Mouse (Mus musculus): Measurements from ENCODE around the gene Hspa8. TPM values are rescaled to one million over a fixed set of nuclear protein-coding genes. Genes with fewer than 3 reads are reported as not detected.
"Not testable (repeated sequence)": the region's sequence is repeated elsewhere in the genome, so short reads cannot be mapped to it uniquely, and the experiment has no call there.

Gene Hspa8
- polyA plus RNA-seq, 1 experiment, result 2,235 TPM

DNA sequence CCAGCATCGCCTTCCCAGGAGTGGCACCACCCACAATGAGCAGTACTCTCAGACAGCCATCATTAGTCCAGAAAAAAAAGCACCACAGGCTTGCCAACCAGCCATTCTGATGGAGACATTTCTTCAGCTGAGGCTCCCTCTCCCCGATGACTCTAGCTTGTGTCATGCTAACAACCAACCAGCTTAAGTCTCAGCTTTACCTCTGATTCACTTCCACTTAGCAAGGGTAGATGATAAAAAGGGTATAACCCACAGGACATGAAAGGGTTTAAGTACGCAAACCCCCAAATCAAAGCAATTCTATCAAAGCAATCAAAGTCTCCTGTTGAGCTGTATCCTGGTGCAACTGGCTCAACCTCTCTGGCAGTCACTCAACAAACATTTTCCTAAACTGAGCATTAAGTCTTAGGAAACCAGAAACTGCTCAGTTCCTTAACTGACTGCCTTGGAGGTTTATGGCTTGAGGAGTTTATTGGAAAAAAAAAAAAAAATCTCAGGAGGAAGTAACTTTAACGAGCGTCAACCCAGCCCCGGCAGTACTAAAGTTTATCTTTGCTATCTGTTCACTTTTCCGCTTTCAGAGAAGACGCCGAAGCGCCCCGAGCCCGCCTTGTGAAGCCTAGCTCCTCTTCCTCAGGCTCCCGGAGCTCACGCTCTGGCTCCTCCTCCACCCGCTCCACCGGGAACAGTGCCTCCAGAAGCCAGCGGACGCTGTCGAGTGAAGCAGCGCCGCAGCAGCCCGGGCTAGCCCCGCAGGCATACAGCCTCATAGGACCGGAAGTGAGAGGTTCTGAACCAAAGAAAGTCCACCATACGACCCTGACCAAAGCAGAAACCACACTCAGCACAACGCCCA, 18.8 kb upstream of the Hspa8 start:
- H3K4me3 ChIP-seq (ENCODE audit: insufficient read depth, low read length), result no peak overlapping the region
- TF ChIP-seq CTCF (IDR thresholded peaks at IDR 0.05; ENCODE audit: extremely low read depth, insufficient read depth, low read length) (no peak), POLR2A (IDR thresholded peaks at IDR 0.05; ENCODE audit: extremely low read depth, insufficient read depth, low read length) (no peak)
- H3K27ac ChIP-seq (ENCODE audit: insufficient read depth, low read length), result peak overlapping the region; percentile 23; the same call in 1 of the 2 replicates
- peaks cover 2% of the 10 kb centered on the region for H3K4me1 ChIP-seq (ENCODE audit: control insufficient read depth, insufficient read depth, low read length)

DNA sequence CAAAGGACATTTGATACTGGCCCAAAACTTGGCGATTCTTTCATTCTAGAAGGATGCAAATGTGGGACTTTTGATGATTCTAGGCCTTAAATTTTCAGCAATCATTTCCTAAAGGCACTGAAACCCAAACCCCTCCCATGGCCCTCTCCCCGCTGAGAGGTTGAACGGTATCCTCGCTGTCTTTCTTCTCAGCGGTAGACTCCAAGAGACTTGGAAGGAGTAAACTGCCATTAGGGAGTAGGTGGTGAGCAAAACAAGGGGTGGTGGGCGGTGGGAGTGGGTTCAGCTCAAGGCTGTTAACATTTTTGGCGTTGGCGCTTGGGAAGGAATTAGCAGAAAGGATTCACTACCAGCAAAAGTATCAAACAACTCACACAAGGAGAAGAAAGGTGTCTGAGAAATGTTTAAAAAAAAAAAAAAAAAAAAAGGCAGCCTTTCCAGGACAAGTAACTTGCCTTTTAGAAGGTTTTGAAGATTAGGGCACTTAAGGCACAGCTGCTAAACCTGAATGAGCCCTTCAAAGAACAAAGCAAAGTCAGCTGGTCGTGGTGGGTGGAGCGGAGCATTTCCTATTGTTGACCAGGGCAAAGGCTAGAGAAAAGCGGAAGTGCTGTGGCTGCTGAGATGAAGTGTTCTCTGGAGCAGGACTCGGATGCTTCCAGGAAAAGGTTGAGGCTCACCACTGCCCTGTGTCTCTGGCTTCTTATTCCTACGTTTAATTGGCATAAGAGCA, 17.0 kb upstream of the Hspa8 start:
- H3K4me1 ChIP-seq (ENCODE audit: control insufficient read depth, insufficient read depth, low read length), result peaks cover 2% of the 10 kb centered on the region
- no peak overlapping the region for H3K4me3 ChIP-seq (ENCODE audit: insufficient read depth, low read length)
- H3K27ac ChIP-seq (ENCODE audit: insufficient read depth, low read length), result peak overlapping the region; percentile 97
- TF ChIP-seq POLR2A (IDR thresholded peaks at IDR 0.05; ENCODE audit: extremely low read depth, insufficient read depth, low read length) (no peak), CTCF (IDR thresholded peaks at IDR 0.05; ENCODE audit: extremely low read depth, insufficient read depth, low read length) (no peak)

DNA sequence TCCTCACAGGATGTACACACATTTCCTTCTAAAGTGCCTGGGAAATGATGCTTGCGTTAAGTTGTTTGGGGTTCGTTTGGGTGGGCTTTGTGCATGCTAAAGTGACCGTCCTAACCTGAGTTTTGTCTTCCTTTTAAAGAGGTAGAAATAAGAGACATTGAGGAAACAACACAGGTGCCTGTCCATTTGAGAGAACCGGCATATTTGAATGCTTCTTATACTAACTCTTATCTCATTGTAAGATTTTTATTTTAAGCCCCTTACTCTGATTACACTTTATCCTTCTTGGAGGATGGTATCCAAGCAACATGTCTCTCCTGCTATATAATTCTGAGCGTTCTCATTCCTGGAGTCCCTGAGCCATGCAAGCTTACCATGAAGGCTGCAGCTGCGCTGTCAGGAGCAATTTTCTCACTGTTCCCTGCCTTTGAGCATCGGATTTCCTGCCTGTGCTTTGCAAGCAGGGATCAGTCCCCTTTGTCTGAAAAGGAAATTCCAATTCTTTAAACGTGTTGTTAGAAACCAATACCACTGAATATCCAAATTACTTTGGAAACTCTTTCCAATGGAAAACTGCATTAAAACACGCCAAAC, 16.3 kb upstream of the Hspa8 start:
- Histone ChIP-seq H3K4me3 (ENCODE audit: insufficient read depth, low read length) (no peak overlapping the region), H3K27ac (ENCODE audit: insufficient read depth, low read length) (no peak overlapping the region)
- TF ChIP-seq CTCF (IDR thresholded peaks at IDR 0.05; ENCODE audit: extremely low read depth, insufficient read depth, low read length) (no peak), POLR2A (IDR thresholded peaks at IDR 0.05; ENCODE audit: extremely low read depth, insufficient read depth, low read length) (no peak)

DNA sequence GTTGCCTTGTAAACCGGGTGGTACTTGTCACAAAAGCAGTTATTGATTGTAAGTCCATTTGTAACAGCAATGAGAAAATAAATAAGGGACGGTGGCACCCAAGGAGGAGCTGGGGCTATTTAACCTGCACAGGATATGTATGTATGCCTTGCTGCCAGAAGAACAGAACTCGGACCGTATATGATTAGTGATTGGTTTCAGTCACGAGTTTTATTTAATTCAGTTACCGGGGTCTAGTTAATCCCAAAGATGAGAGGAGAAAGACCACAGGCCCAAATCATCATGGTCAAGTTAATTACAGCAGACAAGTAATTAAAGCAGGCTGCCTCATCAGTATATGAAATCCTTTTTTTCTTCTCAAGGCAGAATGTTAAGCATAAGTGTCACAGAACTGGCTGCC, 15.3 kb upstream of the Hspa8 start:
- Histone ChIP-seq H3K4me3 (ENCODE audit: insufficient read depth, low read length) (no peak overlapping the region), H3K4me1 (ENCODE audit: control insufficient read depth, insufficient read depth, low read length) (peaks cover 2% of the 10 kb centered on the region), H3K27ac (ENCODE audit: insufficient read depth, low read length) (no peak overlapping the region)
- TF ChIP-seq CTCF (IDR thresholded peaks at IDR 0.05; ENCODE audit: extremely low read depth, insufficient read depth, low read length), result no peak
- TF ChIP-seq POLR2A (IDR thresholded peaks at IDR 0.05; ENCODE audit: extremely low read depth, insufficient read depth, low read length), result no peak

More for the DNA sequence above, 16.3 kb upstream of the Hspa8 start:
- H3K4me1 ChIP-seq (ENCODE audit: control insufficient read depth, insufficient read depth, low read length), result peaks cover 2% of the 10 kb centered on the region

DNA sequence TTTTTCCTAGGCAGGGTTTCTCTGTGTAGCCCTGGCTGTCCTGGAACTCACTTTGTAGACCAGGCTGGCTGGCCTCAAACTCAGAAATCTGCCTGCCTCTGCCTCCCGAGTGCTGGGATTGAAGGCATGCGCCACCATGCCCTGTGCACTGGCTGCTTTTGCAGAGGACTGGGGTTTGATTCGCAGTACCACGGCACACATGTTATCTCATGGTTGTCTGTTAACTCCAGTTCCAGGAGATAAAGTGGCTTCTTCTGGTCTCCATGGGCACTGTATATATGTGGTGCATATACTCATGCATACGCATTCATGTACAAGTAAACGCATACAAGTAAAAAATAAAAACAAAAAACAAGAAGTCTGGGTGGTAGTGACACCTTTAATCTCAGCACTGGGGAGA, 14.0 kb upstream of the Hspa8 start:
- not testable (repeated sequence) for H3K27ac ChIP-seq (ENCODE audit: insufficient read depth, low read length); H3K4me3 ChIP-seq (ENCODE audit: insufficient read depth, low read length); H3K4me1 ChIP-seq (ENCODE audit: control insufficient read depth, insufficient read depth, low read length)

DNA sequence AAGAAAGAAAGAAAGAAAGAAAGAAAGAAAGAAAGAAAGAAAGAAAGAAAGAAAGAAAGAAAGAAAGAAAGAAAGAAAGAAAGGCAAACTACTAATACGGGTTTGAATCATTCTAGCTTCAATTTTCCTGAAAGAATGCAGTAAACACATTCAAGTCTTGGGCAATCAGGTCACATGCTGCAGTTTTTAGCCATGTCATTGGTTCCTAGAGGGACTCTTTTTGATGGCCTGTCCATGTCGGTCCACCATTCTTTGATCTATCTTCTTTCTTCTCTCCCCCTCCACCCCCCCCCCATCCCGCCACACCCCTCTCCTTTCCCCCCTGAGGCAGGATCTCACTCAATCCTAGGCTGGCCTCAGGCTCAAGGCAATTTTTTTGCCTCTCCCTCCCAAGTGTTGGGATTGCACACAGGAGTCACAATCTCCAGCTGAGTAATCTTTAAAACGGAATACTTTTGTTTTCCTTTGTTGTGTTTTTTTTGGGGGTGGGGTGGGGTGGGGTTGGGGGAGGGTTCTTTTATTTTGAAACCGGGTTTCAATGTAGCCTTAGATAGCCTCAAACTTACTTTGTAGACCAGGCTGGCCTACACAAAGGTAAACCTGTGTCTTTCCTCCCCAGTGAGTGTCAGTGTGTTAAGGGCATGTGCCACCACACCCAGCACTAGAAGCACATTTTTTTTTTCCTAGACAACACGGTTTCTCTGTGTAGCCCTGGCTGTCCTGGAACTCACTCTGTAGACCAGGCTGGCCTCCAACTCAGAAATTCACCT, 8.7 kb upstream of the Hspa8 start:
- H3K4me3 ChIP-seq (ENCODE audit: insufficient read depth, low read length), result no peak overlapping the region
- H3K4me1 ChIP-seq (ENCODE audit: control insufficient read depth, insufficient read depth, low read length), result no peaks in the 10 kb centered on the region
- H3K27ac ChIP-seq (ENCODE audit: insufficient read depth, low read length), result no peak overlapping the region
- TF ChIP-seq POLR2A (IDR thresholded peaks at IDR 0.05; ENCODE audit: extremely low read depth, insufficient read depth, low read length) (no peak), CTCF (IDR thresholded peaks at IDR 0.05; ENCODE audit: extremely low read depth, insufficient read depth, low read length) (no peak)

DNA sequence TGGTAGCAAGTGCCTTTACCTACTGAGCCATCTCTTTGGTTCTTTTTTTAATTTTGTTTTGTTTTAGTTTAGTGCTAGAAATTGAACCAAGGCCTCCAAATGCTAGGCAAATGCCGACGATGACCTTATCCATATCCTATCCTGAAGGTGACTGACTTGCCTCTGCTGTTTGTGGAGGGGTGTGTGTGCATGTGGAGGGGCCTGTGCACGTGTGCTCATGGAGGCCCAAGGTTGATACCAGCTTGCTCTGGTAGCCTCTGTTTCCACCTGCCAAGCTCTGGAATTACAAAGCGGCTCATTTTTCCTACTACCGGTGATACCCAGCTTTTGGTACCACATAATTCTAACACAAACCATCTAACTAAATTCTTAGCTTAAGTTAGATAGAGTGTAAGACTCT, 7.2 kb upstream of the Hspa8 start:
- no peak overlapping the region for H3K4me3 ChIP-seq (ENCODE audit: insufficient read depth, low read length)
- no peak overlapping the region for H3K27ac ChIP-seq (ENCODE audit: insufficient read depth, low read length)
- H3K4me1 ChIP-seq (ENCODE audit: control insufficient read depth, insufficient read depth, low read length), result no peaks in the 10 kb centered on the region
- TF ChIP-seq CTCF (IDR thresholded peaks at IDR 0.05; ENCODE audit: extremely low read depth, insufficient read depth, low read length) (no peak), POLR2A (IDR thresholded peaks at IDR 0.05; ENCODE audit: extremely low read depth, insufficient read depth, low read length) (no peak)

DNA sequence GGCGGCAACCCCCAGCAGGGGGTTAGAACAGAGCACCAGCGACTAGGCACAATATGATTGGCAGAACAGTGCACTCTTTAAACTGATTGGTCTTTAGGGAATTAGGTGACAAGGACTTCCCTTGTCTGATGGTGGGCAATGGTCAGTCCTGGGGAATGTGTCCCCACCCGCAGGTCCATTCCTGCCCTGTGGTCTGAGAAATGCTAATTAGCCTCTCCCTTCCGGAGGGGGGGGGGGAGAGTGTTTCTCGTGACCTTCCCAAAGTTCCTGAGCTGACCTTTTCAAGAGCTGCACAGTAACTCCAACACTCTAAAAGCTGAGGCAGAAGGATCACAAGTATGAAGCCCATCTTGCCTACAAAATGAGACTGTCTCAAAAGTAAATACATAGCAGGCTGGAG, 6.5 kb upstream of the Hspa8 start:
- TF ChIP-seq POLR2A (IDR thresholded peaks at IDR 0.05; ENCODE audit: extremely low read depth, insufficient read depth, low read length), result no peak
- no peak for TF ChIP-seq CTCF (IDR thresholded peaks at IDR 0.05; ENCODE audit: extremely low read depth, insufficient read depth, low read length)
- Histone ChIP-seq H3K27ac (ENCODE audit: insufficient read depth, low read length) (no peak overlapping the region), H3K4me1 (ENCODE audit: control insufficient read depth, insufficient read depth, low read length) (no peaks in the 10 kb centered on the region), H3K4me3 (ENCODE audit: insufficient read depth, low read length) (no peak overlapping the region)

DNA sequence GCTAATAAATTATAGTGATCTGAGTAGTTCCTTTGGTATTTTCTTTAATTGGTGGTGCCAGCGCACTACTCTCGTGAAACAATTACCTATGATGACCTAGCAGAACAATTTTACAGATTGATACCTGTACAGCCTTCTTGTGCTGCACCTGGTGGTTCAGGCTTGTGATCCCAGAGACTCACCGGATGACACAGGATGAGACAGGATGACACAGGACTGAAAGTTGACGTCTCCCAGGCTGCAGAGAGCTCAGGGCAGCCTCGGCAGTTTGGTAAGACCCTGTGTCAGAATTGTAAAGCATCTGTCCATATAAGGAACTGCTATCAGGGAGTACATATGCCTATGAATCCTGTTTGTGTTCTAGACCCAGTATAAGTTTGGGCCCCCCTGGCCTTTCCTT, 5.9 kb upstream of the Hspa8 start:
- no peak overlapping the region for H3K4me3 ChIP-seq (ENCODE audit: insufficient read depth, low read length)
- H3K27ac ChIP-seq (ENCODE audit: insufficient read depth, low read length), result no peak overlapping the region
- TF ChIP-seq POLR2A (IDR thresholded peaks at IDR 0.05; ENCODE audit: extremely low read depth, insufficient read depth, low read length), result no peak
- no peak for TF ChIP-seq CTCF (IDR thresholded peaks at IDR 0.05; ENCODE audit: extremely low read depth, insufficient read depth, low read length)
- H3K4me1 ChIP-seq (ENCODE audit: control insufficient read depth, insufficient read depth, low read length), result no peaks in the 10 kb centered on the region
